Mouse (Mus musculus) cerebellum, adult 2 months (tissue): ENCODE results near the gene Cpeb3.

Experiments
- CTCF ChIP-seq: fragments of 200-500 bp; IDR thresholded peaks from 2 replicates; pipeline ENCODE4 v1.5.1; 2011; ENCODE audit warnings: low read depth, mild to moderate bottlenecking, control low read depth, low read length, moderate library complexity, borderline replicate concordance; ENCODE audit not compliant: insufficient read depth
- POLR2A ChIP-seq: fragments of 200-500 bp; IDR thresholded peaks from 2 replicates; pipeline ENCODE4 v1.6.1; 2011; ENCODE audit warnings: low read length, control low read depth, borderline replicate concordance; ENCODE audit not compliant: insufficient read depth

GRCm38 (mm10) chr19:37237712-37238437 is 29.5 kb upstream of the Cpeb3 start:
- TF ChIP-seq CTCF: no peak
- no peak for TF ChIP-seq POLR2A
